Mouse (Mus musculus): ENCODE results near the gene Mcts2. TPM values are rescaled to one million over a fixed set of nuclear protein-coding genes. Genes with fewer than 3 reads are reported as not detected.

The Mcts2 gene
- polyA plus RNA-seq, 1 experiment from 2014 or later = 27.6 TPM

- WGBS = 57% methylated on average over 11 of the region's 11 CpGs
- H3K4me2 ChIP-seq (replicated peaks; ENCODE audit: low read depth, low read length) = no peak overlapping the region
- H3K4me1 ChIP-seq (ENCODE audit: insufficient read depth, low read length) = peaks cover 24% of the 10 kb centered on the region
- no peak overlapping the region for H3K4me3 ChIP-seq (ENCODE audit: low read length)
- H3K36me3 ChIP-seq (ENCODE audit: insufficient read depth, low read length) = no peaks in the 10 kb centered on the region
- ATAC-seq (ENCODE audit: low FRiP score, low TSS enrichment) = no peak
- H3K27me3 ChIP-seq (ENCODE audit: insufficient read depth, low read length) = no peaks in the 10 kb centered on the region
- no peaks in the 10 kb centered on the region for H3K9me3 ChIP-seq (ENCODE audit: low read length)
- peak overlapping the region; percentile 9; the same call in 1 of the 2 replicates for H3K9ac ChIP-seq (replicated peaks; ENCODE audit: low read length)
- peak overlapping the region; percentile 37; the same call in 1 of the 2 replicates for H3K27ac ChIP-seq (ENCODE audit: low read length)
These were observed 30.8 kb downstream of the Mcts2 start for GRCm38 (mm10) chr2:152717652-152718051.

GRCm38 (mm10) chr2:152718076-152718475 is 31.2 kb downstream of the Mcts2 start:
- peak; percentile 46; the same call in 1 of the 2 replicates for ATAC-seq (ENCODE audit: low FRiP score, low TSS enrichment)
- H3K36me3 ChIP-seq (ENCODE audit: insufficient read depth, low read length) = no peaks in the 10 kb centered on the region
- H3K4me2 ChIP-seq (replicated peaks; ENCODE audit: low read depth, low read length) = no peak overlapping the region
- no peak overlapping the region for H3K4me3 ChIP-seq (ENCODE audit: low read length)
- H3K4me1 ChIP-seq (ENCODE audit: insufficient read depth, low read length) = peaks cover 24% of the 10 kb centered on the region
- no peaks in the 10 kb centered on the region for H3K9me3 ChIP-seq (ENCODE audit: low read length)
- peak overlapping the region; percentile 37; the same call in 1 of the 2 replicates for H3K27ac ChIP-seq (ENCODE audit: low read length)
- no peaks in the 10 kb centered on the region for H3K27me3 ChIP-seq (ENCODE audit: insufficient read depth, low read length)
- 21% methylated on average over 6 of the region's 6 CpGs for WGBS
- H3K9ac ChIP-seq (replicated peaks; ENCODE audit: low read length) = peak overlapping the region; percentile 9; the same call in 1 of the 2 replicates

GRCm38 (mm10) chr2:152723651-152724331 is 37.0 kb downstream of the Mcts2 start:
- WGBS = 2% methylated on average over 37 of the region's 37 CpGs
- no peaks in the 10 kb centered on the region for H3K36me3 ChIP-seq (ENCODE audit: insufficient read depth, low read length)
- no peaks in the 10 kb centered on the region for H3K27me3 ChIP-seq (ENCODE audit: insufficient read depth, low read length)
- H3K4me2 ChIP-seq (replicated peaks; ENCODE audit: low read depth, low read length) = peak overlapping the region; percentile 68
- peak overlapping the region; percentile 9; the same call in 1 of the 2 replicates for H3K27ac ChIP-seq (ENCODE audit: low read length)
- H3K9ac ChIP-seq (replicated peaks; ENCODE audit: low read length) = peak overlapping the region; percentile 72
- H3K4me3 ChIP-seq (ENCODE audit: low read length) = peak overlapping the region; percentile 39
- peaks cover 47% of the 10 kb centered on the region for H3K4me1 ChIP-seq (ENCODE audit: insufficient read depth, low read length)
- H3K9me3 ChIP-seq (ENCODE audit: low read length) = no peaks in the 10 kb centered on the region
- peak; percentile 62 for ATAC-seq (ENCODE audit: low FRiP score, low TSS enrichment)

GRCm38 (mm10) chr2:152724332-152724723 is 37.5 kb downstream of the Mcts2 start:
- H3K36me3 ChIP-seq (ENCODE audit: insufficient read depth, low read length) = no peaks in the 10 kb centered on the region
- peak overlapping the region; percentile 72; the same call in 1 of the 2 replicates for H3K9ac ChIP-seq (replicated peaks; ENCODE audit: low read length)
- H3K4me3 ChIP-seq (ENCODE audit: low read length) = peak overlapping the region; percentile 39
- peak; percentile 1; the same call in 1 of the 2 replicates for ATAC-seq (ENCODE audit: low FRiP score, low TSS enrichment)
- H3K9me3 ChIP-seq (ENCODE audit: low read length) = no peaks in the 10 kb centered on the region
- H3K4me2 ChIP-seq (replicated peaks; ENCODE audit: low read depth, low read length) = peak overlapping the region; percentile 68
- no peaks in the 10 kb centered on the region for H3K27me3 ChIP-seq (ENCODE audit: insufficient read depth, low read length)
- H3K4me1 ChIP-seq (ENCODE audit: insufficient read depth, low read length) = peaks cover 51% of the 10 kb centered on the region
- H3K27ac ChIP-seq (ENCODE audit: low read length) = peak overlapping the region; percentile 9; the same call in 1 of the 2 replicates
- WGBS = 47% methylated on average over 3 of the region's 3 CpGs

- Histone ChIP-seq H3K27me3 (ENCODE audit: insufficient read depth, low read length) (no peaks in the 10 kb centered on the region), H3K9me3 (ENCODE audit: low read length) (no peaks in the 10 kb centered on the region), H3K4me3 (ENCODE audit: low read length) (no peak overlapping the region), H3K27ac (ENCODE audit: low read length) (peak overlapping the region; percentile 12; the same call in 1 of the 2 replicates), H3K4me2 (replicated peaks; ENCODE audit: low read depth, low read length) (no peak overlapping the region), H3K4me1 (ENCODE audit: insufficient read depth, low read length) (peaks cover 60% of the 10 kb centered on the region), H3K36me3 (ENCODE audit: insufficient read depth, low read length) (no peaks in the 10 kb centered on the region), H3K9ac (replicated peaks; ENCODE audit: low read length) (no peak overlapping the region)
- ATAC-seq (ENCODE audit: low FRiP score, low TSS enrichment) = no peak
- 35% methylated on average over 15 of the region's 15 CpGs for WGBS
These were observed 38.4 kb downstream of the Mcts2 start for GRCm38 (mm10) chr2:152725178-152725750.

GRCm38 (mm10) chr2:152726213-152726612 is 39.4 kb downstream of the Mcts2 start:
- no peak overlapping the region for H3K9ac ChIP-seq (replicated peaks; ENCODE audit: low read length)
- H3K4me3 ChIP-seq (ENCODE audit: low read length) = no peak overlapping the region
- H3K4me1 ChIP-seq (ENCODE audit: insufficient read depth, low read length) = peaks cover 61% of the 10 kb centered on the region
- no peak overlapping the region for H3K4me2 ChIP-seq (replicated peaks; ENCODE audit: low read depth, low read length)
- WGBS = 78% methylated on average over 6 of the region's 6 CpGs
- ATAC-seq (ENCODE audit: low FRiP score, low TSS enrichment) = no peak
- H3K36me3 ChIP-seq (ENCODE audit: insufficient read depth, low read length) = no peaks in the 10 kb centered on the region
- H3K27ac ChIP-seq (ENCODE audit: low read length) = peak overlapping the region; percentile 54; the same call in 1 of the 2 replicates
- H3K27me3 ChIP-seq (ENCODE audit: insufficient read depth, low read length) = no peaks in the 10 kb centered on the region
- no peaks in the 10 kb centered on the region for H3K9me3 ChIP-seq (ENCODE audit: low read length)

GRCm38 (mm10) chr2:152726751-152727335 is 40.0 kb downstream of the Mcts2 start:
- Histone ChIP-seq H3K4me1 (ENCODE audit: insufficient read depth, low read length) (peaks cover 61% of the 10 kb centered on the region), H3K9me3 (ENCODE audit: low read length) (no peaks in the 10 kb centered on the region), H3K27me3 (ENCODE audit: insufficient read depth, low read length) (no peaks in the 10 kb centered on the region), H3K27ac (ENCODE audit: low read length) (peak overlapping the region; percentile 54), H3K9ac (replicated peaks; ENCODE audit: low read length) (no peak overlapping the region), H3K36me3 (ENCODE audit: insufficient read depth, low read length) (no peaks in the 10 kb centered on the region), H3K4me2 (replicated peaks; ENCODE audit: low read depth, low read length) (no peak overlapping the region), H3K4me3 (ENCODE audit: low read length) (no peak overlapping the region)
- 30% methylated on average over 6 of the region's 6 CpGs for WGBS
- peak; percentile 14; the same call in 1 of the 2 replicates for ATAC-seq (ENCODE audit: low FRiP score, low TSS enrichment)

GRCm38 (mm10) chr2:152727795-152728510 is 41.1 kb downstream of the Mcts2 start:
- H3K36me3 ChIP-seq (ENCODE audit: insufficient read depth, low read length) = no peaks in the 10 kb centered on the region
- 0 out of 2 replicates have a peak, but pooled peaks have one; percentile 8 for ATAC-seq (ENCODE audit: low FRiP score, low TSS enrichment)
- H3K9me3 ChIP-seq (ENCODE audit: low read length) = no peaks in the 10 kb centered on the region
- peak overlapping the region; percentile 6 for H3K9ac ChIP-seq (replicated peaks; ENCODE audit: low read length)
- H3K27ac ChIP-seq (ENCODE audit: low read length) = peak overlapping the region; percentile 54
- H3K4me1 ChIP-seq (ENCODE audit: insufficient read depth, low read length) = peaks cover 61% of the 10 kb centered on the region
- no peak overlapping the region for H3K4me3 ChIP-seq (ENCODE audit: low read length)
- no peak overlapping the region for H3K4me2 ChIP-seq (replicated peaks; ENCODE audit: low read depth, low read length)
- no peaks in the 10 kb centered on the region for H3K27me3 ChIP-seq (ENCODE audit: insufficient read depth, low read length)
- WGBS = 81% methylated on average over 14 of the region's 14 CpGs

- ATAC-seq (ENCODE audit: low FRiP score, low TSS enrichment) = no peak
These were observed 41.8 kb downstream of the Mcts2 start for GRCm38 (mm10) chr2:152728594-152728993.

More at GRCm38 (mm10) chr2:152728594-152728993, 41.8 kb downstream of the Mcts2 start:
- no peaks in the 10 kb centered on the region for H3K36me3 ChIP-seq (ENCODE audit: insufficient read depth, low read length)
- peaks cover 64% of the 10 kb centered on the region for H3K4me1 ChIP-seq (ENCODE audit: insufficient read depth, low read length)
- no peak overlapping the region for H3K9ac ChIP-seq (replicated peaks; ENCODE audit: low read length)
- H3K27ac ChIP-seq (ENCODE audit: low read length) = peak overlapping the region; percentile 54
- no peaks in the 10 kb centered on the region for H3K9me3 ChIP-seq (ENCODE audit: low read length)
- no peaks in the 10 kb centered on the region for H3K27me3 ChIP-seq (ENCODE audit: insufficient read depth, low read length)
- H3K4me2 ChIP-seq (replicated peaks; ENCODE audit: low read depth, low read length) = no peak overlapping the region
- 73% methylated on average over 7 of the region's 7 CpGs for WGBS
- no peak overlapping the region for H3K4me3 ChIP-seq (ENCODE audit: low read length)
